Mouse (Mus musculus) spleen, adult 18-20 months (tissue): ENCODE results near the gene Pdcd1lg2.
A peak's percentile ranks its signal among the peaks of the same experiment; 100 is the strongest.

Experiments used
- DNase-seq, 2 experiments: peaks; one replicate each; pipeline ENCODE4 v3.0.0; 2022; ENCODE audit warnings: mixed read lengths in 2 of 2

The Pdcd1lg2 gene

GRCm38 (mm10) chr19:29501106-29501505 lies 90.4 kb downstream of the Pdcd1lg2 start:
- peak in 1 of 2 experiments; percentile 58 for DNase-seq

DNA sequence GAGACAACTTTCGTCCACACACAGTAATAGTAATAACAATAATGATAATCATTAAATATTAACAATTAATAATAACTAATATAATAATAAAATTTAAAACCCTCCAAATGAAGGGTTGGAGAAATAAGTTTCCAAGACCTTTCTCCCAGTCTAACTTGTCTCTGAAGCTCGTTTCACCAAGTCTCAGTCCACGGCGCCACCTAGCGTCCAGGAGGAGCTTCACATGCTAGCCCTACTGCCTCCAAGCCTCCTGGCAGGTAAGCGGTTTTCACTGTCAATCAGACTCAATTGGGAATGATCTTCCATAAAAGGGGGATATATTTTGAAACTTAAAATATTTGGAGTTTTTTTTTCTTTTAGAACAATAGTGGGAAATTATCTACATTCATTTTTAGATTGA lies 90.8 kb downstream of the Pdcd1lg2 start:
- peak; percentile 75 to 84 for DNase-seq

DNA sequence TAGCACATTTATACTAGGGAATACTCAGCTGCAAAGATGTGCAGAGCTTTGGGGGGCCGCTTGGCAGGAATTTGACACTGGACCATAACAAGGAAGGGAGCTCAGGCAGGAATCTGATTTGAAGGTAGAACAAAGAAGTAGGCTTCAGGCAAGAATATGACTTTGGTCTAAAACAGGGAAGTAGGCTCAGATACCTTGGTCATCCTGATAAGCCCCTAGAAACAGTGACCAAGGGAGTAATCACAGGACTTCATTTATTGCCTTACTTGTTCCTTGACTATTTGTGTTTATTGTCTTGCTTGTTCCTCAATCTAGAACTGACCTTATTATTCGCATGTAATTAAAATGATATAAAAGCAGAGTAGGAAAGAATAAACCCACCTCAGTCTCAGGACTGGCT lies 93.4 kb downstream of the Pdcd1lg2 start:
- DNase-seq = no peak

DNA sequence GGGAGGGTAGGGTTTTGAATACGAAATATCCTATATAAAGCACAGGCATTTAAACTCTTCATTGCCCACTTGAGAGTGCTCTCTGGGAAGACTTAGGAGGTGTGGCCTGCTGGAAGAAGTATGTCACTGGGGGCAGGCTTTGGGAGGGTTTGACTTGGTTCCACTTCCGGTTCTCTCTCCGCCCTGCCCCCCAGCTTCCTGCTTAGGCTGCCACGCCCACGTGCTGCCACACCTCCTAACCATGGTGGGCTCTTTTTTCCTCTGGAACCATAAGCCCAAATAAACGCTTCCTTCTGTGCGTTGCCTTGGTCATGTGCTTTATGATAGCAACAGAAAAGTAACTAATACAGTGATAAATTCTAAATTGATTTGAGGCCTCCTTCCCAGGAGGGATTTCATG lies 94.9 kb downstream of the Pdcd1lg2 start:
- DNase-seq = no peak

DNA sequence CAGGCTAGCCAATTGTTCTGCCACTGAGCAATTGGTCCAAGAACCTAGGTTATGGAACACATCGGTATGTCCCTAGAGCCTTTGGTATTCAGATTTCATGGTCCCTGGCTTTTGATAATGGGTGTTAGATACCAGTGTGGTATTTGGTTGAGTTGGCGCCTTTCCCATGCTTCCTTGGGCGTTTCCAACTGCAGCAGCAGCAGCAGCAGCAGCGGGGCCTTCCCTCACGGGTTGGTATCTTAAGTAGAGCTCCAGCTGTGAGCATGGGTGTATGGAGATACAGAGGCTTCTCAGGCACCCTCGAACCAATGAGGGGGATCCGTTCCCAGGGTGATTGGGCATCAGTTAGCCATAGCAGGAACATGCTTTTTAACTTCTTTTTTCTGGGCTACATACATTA lies 97.5 kb downstream of the Pdcd1lg2 start:
- no peak for DNase-seq

DNA sequence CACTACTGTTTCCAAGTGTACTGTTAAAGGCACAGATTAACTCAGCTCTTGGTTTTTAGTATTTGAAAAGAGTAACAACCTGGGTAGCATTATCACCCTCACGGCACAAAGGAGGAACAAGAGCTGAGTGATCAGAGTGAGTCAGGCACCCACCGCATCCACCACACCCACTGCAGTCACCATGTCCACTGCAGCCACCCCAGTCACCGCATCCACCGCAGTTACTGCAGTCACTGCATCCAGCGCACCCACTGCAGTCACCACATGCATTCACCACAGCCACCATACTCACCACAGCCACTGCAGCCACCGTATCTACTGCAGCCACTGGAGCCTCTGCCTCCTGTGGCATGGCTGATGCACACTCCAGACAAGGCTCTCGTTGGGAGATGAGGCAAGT lies 99.1 kb downstream of the Pdcd1lg2 start:
- DNase-seq = no peak

- DNase-seq = no peak
Observed at GRCm38 (mm10) chr19:29511826-29512225, 101.1 kb downstream of the Pdcd1lg2 start.

DNA sequence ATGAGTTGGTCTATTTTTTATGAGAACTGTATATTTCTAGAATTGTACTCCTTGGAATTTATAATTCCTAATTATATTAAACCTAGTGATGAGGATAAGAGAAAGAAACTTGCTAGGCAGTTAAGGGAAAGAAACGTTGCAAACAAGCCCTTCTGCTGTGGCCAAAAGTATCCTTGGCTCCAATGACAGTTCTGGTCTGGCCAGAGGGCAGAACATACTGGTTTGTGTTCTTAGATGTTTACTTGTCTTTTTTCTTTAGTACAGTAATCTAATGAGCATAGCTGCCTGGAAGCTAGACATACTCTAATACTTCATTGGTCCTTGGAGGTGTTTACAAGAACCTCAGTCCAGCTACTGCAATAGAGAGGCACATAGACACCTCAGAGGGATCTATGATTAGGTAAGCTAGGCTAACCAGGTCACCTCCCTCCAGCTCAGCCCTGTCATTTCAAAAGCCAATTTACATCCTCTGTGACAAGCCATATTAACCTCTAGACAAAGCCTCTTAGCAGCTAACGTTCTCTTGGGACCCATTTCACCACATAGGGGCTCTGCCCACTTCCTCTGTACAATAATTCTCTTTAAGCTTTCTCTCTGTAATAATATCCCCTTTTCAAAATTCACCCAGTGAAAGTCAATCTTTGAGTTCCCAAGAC lies 102.5 kb downstream of the Pdcd1lg2 start:
- no peak for DNase-seq

GRCm38 (mm10) chr19:29514130-29514529 lies 103.4 kb downstream of the Pdcd1lg2 start:
- no peak for DNase-seq

DNA sequence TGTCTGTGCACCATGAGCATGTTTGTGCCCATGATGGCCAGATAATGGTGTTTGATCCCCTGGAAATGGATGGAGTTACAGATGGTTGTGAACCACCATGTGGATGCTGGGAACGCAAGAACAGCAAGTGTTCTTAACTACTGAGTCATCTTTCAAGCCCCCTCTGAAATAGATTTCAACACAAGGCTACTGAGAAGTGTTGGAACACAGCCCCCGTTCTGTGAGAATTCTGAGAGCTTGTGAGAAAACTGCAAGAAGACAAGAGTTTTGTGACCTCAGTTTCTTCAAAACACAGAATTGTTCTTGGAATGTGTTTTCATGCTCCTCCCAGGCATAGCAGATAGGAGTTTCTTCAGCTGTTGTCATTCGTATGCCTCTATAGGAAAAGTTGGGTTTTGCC lies 104.7 kb downstream of the Pdcd1lg2 start:
- no peak for DNase-seq

DNA sequence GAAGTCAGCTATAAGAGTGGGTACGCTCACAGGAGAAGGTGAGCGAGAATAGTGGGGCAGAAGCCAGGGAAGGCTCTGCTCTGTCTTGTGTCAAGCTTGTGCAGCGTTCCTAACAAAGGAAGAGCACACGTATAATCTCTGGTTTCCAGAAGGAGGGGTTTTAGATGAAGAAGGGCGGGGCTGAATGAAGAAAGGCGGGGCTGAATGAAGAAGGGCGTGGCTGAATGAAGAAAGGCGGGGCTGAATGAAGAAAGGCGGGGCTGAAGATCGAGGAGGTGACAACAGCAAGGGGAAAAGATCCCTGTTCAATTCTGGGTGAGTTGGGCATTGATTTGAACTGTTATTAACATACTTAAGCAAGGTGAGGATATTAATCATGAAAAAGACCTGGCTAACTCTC lies 105.3 kb downstream of the Pdcd1lg2 start:
- no peak for DNase-seq

DNA sequence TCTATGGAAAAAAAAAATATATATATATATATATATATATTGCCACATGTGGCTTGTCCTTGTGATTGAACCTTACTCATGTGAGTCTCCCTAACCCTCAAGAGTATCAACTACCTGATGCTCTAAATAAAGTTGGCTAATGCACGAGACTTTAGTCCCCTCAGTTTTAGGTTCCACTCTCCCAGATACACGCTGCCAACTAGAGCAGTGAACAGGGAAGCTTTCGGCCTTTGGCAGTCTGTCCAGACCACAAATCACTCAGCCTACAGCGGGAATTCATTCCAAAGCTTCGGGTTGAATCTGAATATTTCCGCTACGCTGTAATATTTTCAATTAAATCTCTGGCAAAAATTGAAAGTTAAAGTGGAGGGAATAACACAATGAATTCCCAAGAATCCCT lies 107.7 kb downstream of the Pdcd1lg2 start:
- DNase-seq = no peak

DNA sequence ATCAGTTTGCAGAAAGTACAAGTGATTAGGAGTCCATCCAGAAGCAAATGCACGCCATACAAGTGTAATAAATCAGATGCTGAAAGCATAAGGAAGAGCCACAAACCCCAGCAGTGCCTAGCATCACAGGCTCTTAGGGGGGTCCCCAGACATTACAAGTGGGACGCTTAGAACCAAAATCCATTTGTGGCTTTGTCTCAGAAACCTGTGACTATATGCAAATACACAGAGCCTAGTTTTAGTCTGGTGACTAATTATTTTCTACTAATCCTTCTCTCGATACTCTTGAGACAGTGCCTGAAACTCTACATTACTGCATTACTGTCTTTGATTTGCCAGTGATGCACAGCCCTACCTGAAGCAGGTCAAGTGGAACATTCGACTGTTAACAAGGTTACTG lies 108.2 kb downstream of the Pdcd1lg2 start:
- no peak for DNase-seq
